Mouse (Mus musculus) ES-E14 (cell line): Measurements from ENCODE around the gene Ctsh. TPM values are rescaled to one million over a fixed set of nuclear protein-coding genes. Genes with fewer than 3 reads are reported as not detected.

Experiments used
- DNase-seq: peaks from one replicate; pipeline ENCODE4 v3.0.0-alpha.2; 2013; ENCODE audit warnings: low read depth, low spot score
- H3K27ac ChIP-seq: 2 replicates; pipeline ENCODE4 v1.5.1; 2012; ENCODE audit warnings: low read depth, mild to moderate bottlenecking, low read length, moderate library complexity, mixed read lengths; ENCODE audit not compliant: poor library complexity, insufficient read depth, severe bottlenecking
- H3K36me3 ChIP-seq: 2 replicates; pipeline ENCODE4 v1.6.1; 2012; ENCODE audit warnings: mild to moderate bottlenecking, low read length, moderate library complexity, mixed read lengths; ENCODE audit not compliant: control insufficient read depth, poor library complexity, insufficient read depth, severe bottlenecking
- H3K4me1 ChIP-seq, 2 experiments: fragments of 150-350 bp in 1 of 2; sonication (generic) in 1 of 2; 2 replicates each; pipeline ENCODE4 v1.6.1; 2012; ENCODE audit warnings: low read length in 2 of 2, mild to moderate bottlenecking in 1 of 2, mixed read lengths in 1 of 2; ENCODE audit not compliant: control insufficient read depth in 2 of 2, insufficient read depth in 2 of 2, poor library complexity in 1 of 2
- H3K4me3 ChIP-seq, 2 experiments: fragments of 150-350 bp in 1 of 2; sonication (generic) in 1 of 2; 2 replicates each; pipeline ENCODE4 v1.5.1; 2012; ENCODE audit warnings: low read length in 2 of 2, low read depth in 1 of 2, mild to moderate bottlenecking in 1 of 2, mixed read lengths in 1 of 2; ENCODE audit not compliant: insufficient read depth in 1 of 2, poor library complexity in 1 of 2, severe bottlenecking in 1 of 2
- H3K9ac ChIP-seq: 2 replicates; pipeline ENCODE4 v1.6.1; 2012; ENCODE audit warnings: low read depth, mild to moderate bottlenecking, low read length, mixed read lengths; ENCODE audit not compliant: poor library complexity, insufficient read depth, severe bottlenecking
- H3K9me3 ChIP-seq: fragments of 150-350 bp; sonication (generic); 2 replicates; pipeline ENCODE4 v1.6.1; 2012; ENCODE audit warnings: low read depth, mild to moderate bottlenecking, low read length; ENCODE audit not compliant: control insufficient read depth, insufficient read depth
- CHD2 ChIP-seq: IDR thresholded peaks from 2 replicates; pipeline ENCODE4 v1.6.1; 2014; ENCODE audit warnings: mild to moderate bottlenecking, low read depth, low read length, inconsistent platforms
- HCFC1 ChIP-seq: IDR thresholded peaks from 2 replicates; pipeline ENCODE4 v1.6.1; 2012; ENCODE audit warnings: low read length, inconsistent platforms, borderline replicate concordance; ENCODE audit not compliant: insufficient read depth
- MAFK ChIP-seq: IDR thresholded peaks from 2 replicates; pipeline ENCODE4 v1.6.1; 2014; ENCODE audit warnings: mild to moderate bottlenecking, low read depth, low read length, inconsistent platforms; ENCODE audit not compliant: insufficient read depth
- ZC3H11A ChIP-seq: IDR thresholded peaks from 2 replicates; pipeline ENCODE4 v1.6.1; 2012; ENCODE audit warnings: low read depth, mild to moderate bottlenecking, inconsistent platforms, low read length, borderline replicate concordance
- ZNF384 ChIP-seq: IDR thresholded peaks from 2 replicates; pipeline ENCODE4 v1.6.1; 2012; ENCODE audit warnings: low read depth, low read length, inconsistent platforms
- in situ Hi-C, 2 experiments: fragments of 600-800 bp; cut with MboI; formaldehyde crosslinking; loops; one replicate each; pipeline ENCODE4 v1.15.1; 2025; ENCODE audit warnings: low sequenced_read_pairs in 2 of 2, inconsistent platforms in 1 of 2; ENCODE audit not compliant: unreplicated experiment in 2 of 2
- total RNA-seq: library from RNA; depleted of rRNA; stranded (reverse); fragments of 300-350 nt; gene quantifications from 2 replicates; pipeline ENCODE4 v1.2.3, GENCODE M21; 2012; rRNA removed

Gene Ctsh
- total RNA-seq, 1 experiment, result 5.4 TPM

GRCm38 (mm10) chr9:90124156-90124872 lies 70.4 kb downstream of the Ctsh start:
- DNase-seq, result no peak
- in situ Hi-C loops, result no loop called here
- Histone ChIP-seq H3K27ac (no peak overlapping the region), H3K4me1 (peaks cover 2 to 5% of the 10 kb centered on the region in 2 experiments; a peak in 2 of 4 replicates), H3K36me3 (no peaks in the 10 kb centered on the region), H3K9me3 (no peaks in the 10 kb centered on the region), H3K4me3 (no peak overlapping the region), H3K9ac (no peak overlapping the region)
- TF ChIP-seq ZC3H11A (no peak), HCFC1 (no peak), MAFK (no peak), CHD2 (no peak), ZNF384 (no peak)

GRCm38 (mm10) chr9:90124873-90125245 lies 70.9 kb downstream of the Ctsh start:
- H3K36me3 ChIP-seq, result no peaks in the 10 kb centered on the region
- no peak overlapping the region for H3K4me3 ChIP-seq
- no peaks in the 10 kb centered on the region for H3K9me3 ChIP-seq
- H3K4me1 ChIP-seq, result peaks cover 2 to 5% of the 10 kb centered on the region in 2 experiments; a peak in 2 of 4 replicates
- DNase-seq, result no peak
- no peak overlapping the region; the same call in 1 of the 2 replicates for H3K27ac ChIP-seq
- in situ Hi-C loops, result no loop called here
- TF ChIP-seq CHD2 (no peak), ZNF384 (no peak), MAFK (no peak), HCFC1 (no peak)
- no peak overlapping the region for H3K9ac ChIP-seq

Other genes with a start within 250 kb of the Ctsh start
- gene Rasgrf1, start 144.2 kb upstream of the Ctsh start, total RNA-seq, result 0.04 and 0.11 TPM in 2 replicates
- gene Morf4l1, start 60.6 kb downstream of the Ctsh start, total RNA-seq, result 139 and 201 TPM in 2 replicates
- gene Adamts7, start 108.9 kb downstream of the Ctsh start, total RNA-seq, result 9.5 and 11.7 TPM in 2 replicates
- 6.8 and 10.2 TPM in 2 replicates for gene Tbc1d2b, start 216.7 kb downstream of the Ctsh start, total RNA-seq